ENCODE assay signal across 7 mouse cellular contexts in genomic region chr4:120746552-120747150, GRCm38 (mm10). TPM values are rescaled to one million over a fixed set of nuclear protein-coding genes. Genes with fewer than 3 reads are reported as not detected.
DNase-seq lines count a peak whose midpoint lies in the region; ATAC-seq and TF ChIP-seq lines count a peak whose summit lies in the region.

No protein-coding gene starts in this region.

- no peak for DNase-seq in lung, adult 18-20 months
- DNase-seq in embryo, embryonic 11 days, result peak; percentile 66
- no peak for DNase-seq in right cerebral cortex, postnatal 25 days

- no peak for TF ChIP-seq CTCF in olfactory bulb, adult 2 months (IDR thresholded peaks at IDR 0.05; ENCODE audit: insufficient read depth, low read depth, low read length)

- H3K4me1 ChIP-seq in lung, embryonic 15.5 days, result peaks cover 24% of the 10 kb centered on the region
- H3K4me1 ChIP-seq in heart, embryonic 12.5 days (replicated peaks), result peaks cover 14% of the 10 kb centered on the region
- peaks cover 17% of the 10 kb centered on the region for H3K4me1 ChIP-seq in limb, embryonic 13.5 days
- peaks cover 20% of the 10 kb centered on the region for H3K4me1 ChIP-seq in olfactory bulb, adult 2 months (ENCODE audit: control insufficient read depth, insufficient read depth, low read length)

- no peak for TF ChIP-seq POLR2A in olfactory bulb, adult 2 months (IDR thresholded peaks at IDR 0.05; ENCODE audit: insufficient read depth, low read depth, low read length)

- H3K4me3 ChIP-seq in lung, embryonic 15.5 days, result peak overlapping the region; percentile 64
- H3K4me3 ChIP-seq in heart, embryonic 12.5 days, result peak overlapping the region; percentile 63
- peak overlapping the region; percentile 70 for H3K4me3 ChIP-seq in limb, embryonic 13.5 days
- H3K4me3 ChIP-seq in olfactory bulb, adult 2 months (ENCODE audit: insufficient read depth, low read depth, low read length), result peak overlapping the region; percentile 56

- no peak overlapping the region; the same call in 1 of the 2 replicates for H3K27ac ChIP-seq in lung, embryonic 15.5 days
- H3K27ac ChIP-seq in heart, embryonic 12.5 days (ENCODE audit: poor library complexity, severe bottlenecking), result no peak overlapping the region
- no peak overlapping the region for H3K27ac ChIP-seq in limb, embryonic 13.5 days
- no peak overlapping the region for H3K27ac ChIP-seq in olfactory bulb, adult 2 months (ENCODE audit: insufficient read depth, low read depth, low read length)

- H3K4me2 ChIP-seq in lung, embryonic 15.5 days, result peak overlapping the region; percentile 99
- H3K4me2 ChIP-seq in heart, embryonic 12.5 days, result peak overlapping the region; percentile 99
- H3K4me2 ChIP-seq in limb, embryonic 13.5 days (replicated peaks), result peak overlapping the region; percentile 100

- H3K36me3 ChIP-seq in lung, embryonic 15.5 days, result no peaks in the 10 kb centered on the region
- H3K36me3 ChIP-seq in heart, embryonic 12.5 days, result no peaks in the 10 kb centered on the region
- no peaks in the 10 kb centered on the region for H3K36me3 ChIP-seq in limb, embryonic 13.5 days

- WGBS in lung, embryonic 15.5 days, result 5% methylated on average over 47 of the region's 53 CpGs
- 4% methylated on average over 30 of the region's 53 CpGs for WGBS in heart, embryonic 12.5 days
- WGBS in limb, embryonic 13.5 days, result 4% methylated on average over 33 of the region's 53 CpGs
- 13% methylated on average over 42 of the region's 53 CpGs for WGBS in olfactory bulb, adult 2 months

- peaks cover 61% of the 10 kb centered on the region for H3K27me3 ChIP-seq in lung, embryonic 15.5 days
- H3K27me3 ChIP-seq in heart, embryonic 12.5 days (replicated peaks), result peaks cover 95% of the 10 kb centered on the region
- peaks cover 78% of the 10 kb centered on the region for H3K27me3 ChIP-seq in limb, embryonic 13.5 days

- no peaks in the 10 kb centered on the region for H3K9me3 ChIP-seq in lung, embryonic 15.5 days
- no peaks in the 10 kb centered on the region for H3K9me3 ChIP-seq in heart, embryonic 12.5 days (replicated peaks)
- H3K9me3 ChIP-seq in limb, embryonic 13.5 days, result no peaks in the 10 kb centered on the region

- ATAC-seq in lung, embryonic 15.5 days (ENCODE audit: borderline replicate concordance, extremely low read depth, low FRiP score, low TSS enrichment), result peak; percentile 51
- ATAC-seq in heart, embryonic 12.5 days (ENCODE audit: insufficient number of reproducible peaks, low FRiP score), result 0 out of 2 replicates have a peak, but pooled peaks have one; percentile 30
- peak; percentile 62; the same call in 1 of the 2 replicates for ATAC-seq in limb, embryonic 13.5 days (ENCODE audit: low FRiP score, low read depth)

- peak overlapping the region; percentile 48 for H3K9ac ChIP-seq in lung, embryonic 15.5 days
- H3K9ac ChIP-seq in heart, embryonic 12.5 days, result peak overlapping the region; percentile 67
- peak overlapping the region; percentile 64 for H3K9ac ChIP-seq in limb, embryonic 13.5 days

RNA-seq across cellular contexts. Expression of gene Kcnq4, which starts 1.8 kb away (rescaled TPM):
- 4.4 and 4.9 TPM in 2 replicates for polyA plus RNA-seq in lung, embryonic 15.5 days (2015; fragmentation: Nextera tagmentation; extraction: Ambion mirVana)
- polyA plus RNA-seq in heart, embryonic 12.5 days (2016; fragmentation: Nextera tagmentation; extraction: Ambion mirVana), result 0.89 and 0.95 TPM in 2 replicates
- polyA plus RNA-seq in limb, embryonic 13.5 days (2015; fragmentation: Nextera tagmentation; extraction: Ambion mirVana), result 6.0 and 6.2 TPM in 2 replicates
- polyA plus RNA-seq in olfactory bulb, adult 2 months (2012; ENCODE audit: insufficient read depth, insufficient read length, low replicate concordance, missing spikeins), result not detected in 2 replicates
